Mouse (Mus musculus): ENCODE measurements around the gene Slc6a11. TPM values are rescaled to one million over a fixed set of nuclear protein-coding genes. Genes with fewer than 3 reads are reported as not detected.

Gene Slc6a11
- total RNA-seq, 1 experiment from 2014 or later, result not detected

DNA sequence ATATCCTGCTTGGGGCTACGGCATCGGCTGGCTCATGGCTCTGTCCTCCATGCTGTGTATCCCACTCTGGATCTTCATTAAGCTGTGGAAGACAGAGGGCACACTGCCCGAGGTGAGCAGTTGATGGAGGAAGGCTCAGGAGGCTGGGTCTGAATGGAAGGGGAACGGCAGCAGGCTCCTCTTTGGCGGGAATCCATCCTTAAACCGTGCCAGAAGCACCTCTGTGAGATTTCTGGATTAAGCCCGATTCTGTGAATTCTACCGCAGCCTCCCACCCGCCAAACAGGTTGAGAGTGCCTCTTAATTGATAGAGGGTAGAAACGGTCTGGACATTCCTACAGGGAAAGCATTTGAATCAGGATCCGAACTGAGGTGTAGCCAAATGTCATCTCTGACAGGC, 114.6 kb downstream of the Slc6a11 start:
- ATAC-seq (replicated peaks in 1 of 2; ENCODE audit: insufficient read depth in 1 of 2, low FRiP score in 2 of 2, low TSS enrichment in 1 of 2, low read depth in 1 of 2, poor library complexity in 2 of 2, severe bottlenecking in 2 of 2), result no peak

DNA sequence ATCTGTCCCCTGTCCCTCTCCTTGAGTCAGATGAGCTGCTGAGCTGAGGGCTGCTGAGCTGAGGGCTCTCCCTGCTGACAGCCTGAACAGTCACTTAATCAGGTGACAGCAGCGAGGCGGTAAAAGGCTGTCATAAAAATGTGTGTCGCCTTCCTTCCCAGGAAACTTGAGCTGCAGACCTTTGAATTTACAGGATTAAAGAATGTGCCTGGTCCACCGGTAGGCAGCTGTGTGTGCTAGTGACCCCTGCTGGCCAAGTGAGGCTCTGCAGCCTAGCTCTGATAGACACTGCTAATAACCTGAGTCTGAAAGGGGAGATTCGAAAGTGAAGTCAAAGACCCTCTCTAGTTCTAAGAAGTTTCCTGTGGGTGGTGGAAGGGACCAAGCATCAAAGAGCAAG, 119.3 kb downstream of the Slc6a11 start:
- ATAC-seq (replicated peaks in 1 of 2; ENCODE audit: insufficient read depth in 1 of 2, low FRiP score in 2 of 2, low TSS enrichment in 1 of 2, low read depth in 1 of 2, poor library complexity in 2 of 2, severe bottlenecking in 2 of 2), result peak; percentile 69 to 80; a peak in 3 of 4 replicates

DNA sequence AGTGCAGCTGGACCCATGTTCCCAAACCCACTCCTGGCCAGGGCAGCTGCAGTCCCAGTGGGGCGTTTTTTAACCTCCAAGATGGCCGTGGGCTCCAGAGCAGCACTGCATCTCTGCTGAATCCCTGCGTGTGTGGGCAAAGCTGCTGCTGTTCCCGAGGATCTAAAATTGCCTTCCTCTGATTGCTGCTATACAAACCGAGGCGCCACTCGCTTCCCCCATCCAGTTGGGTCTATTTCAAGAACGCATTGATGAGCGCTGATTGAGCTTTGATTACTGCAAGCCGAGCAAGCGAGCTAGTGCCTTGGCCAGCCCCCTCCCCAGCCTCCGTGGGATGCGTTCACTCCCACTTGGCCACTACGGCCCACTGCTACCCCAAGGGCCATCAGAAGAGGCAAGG, 123.9 kb downstream of the Slc6a11 start:
- ATAC-seq (replicated peaks in 1 of 2; ENCODE audit: insufficient read depth in 1 of 2, low FRiP score in 2 of 2, low TSS enrichment in 1 of 2, low read depth in 1 of 2, poor library complexity in 2 of 2, severe bottlenecking in 2 of 2), result no peak

DNA sequence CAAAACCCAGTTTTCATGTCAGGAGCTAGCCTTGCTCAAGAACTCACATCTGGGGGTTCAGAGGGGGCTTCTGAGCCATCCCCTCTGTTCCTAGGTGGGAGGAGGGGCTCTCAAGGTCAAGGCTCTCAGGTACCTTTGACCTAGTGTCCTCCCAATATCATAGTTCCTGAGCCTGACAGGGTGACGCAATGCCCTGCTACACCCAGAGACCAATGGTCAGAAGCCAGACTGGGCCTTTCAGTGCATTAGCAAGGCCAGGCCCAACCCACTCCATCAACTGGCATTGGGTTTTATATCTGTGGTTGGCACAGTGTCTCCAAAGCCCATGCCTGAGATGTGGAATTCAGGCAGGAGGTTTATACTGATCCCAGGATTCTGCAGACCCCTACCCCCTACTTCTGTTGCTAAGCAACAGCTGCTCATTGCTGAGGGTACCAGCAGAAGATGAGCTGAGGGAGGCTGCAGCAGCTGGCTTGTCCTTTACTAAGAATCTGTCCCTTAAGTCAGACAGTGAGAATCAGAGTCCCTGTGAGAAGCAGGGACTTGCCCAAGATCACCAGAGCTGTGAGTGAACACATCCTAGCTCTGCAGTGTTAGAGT, 126.8 kb downstream of the Slc6a11 start:
- no peak for ATAC-seq (replicated peaks in 1 of 2; ENCODE audit: insufficient read depth in 1 of 2, low FRiP score in 2 of 2, low TSS enrichment in 1 of 2, low read depth in 1 of 2, poor library complexity in 2 of 2, severe bottlenecking in 2 of 2)

DNA sequence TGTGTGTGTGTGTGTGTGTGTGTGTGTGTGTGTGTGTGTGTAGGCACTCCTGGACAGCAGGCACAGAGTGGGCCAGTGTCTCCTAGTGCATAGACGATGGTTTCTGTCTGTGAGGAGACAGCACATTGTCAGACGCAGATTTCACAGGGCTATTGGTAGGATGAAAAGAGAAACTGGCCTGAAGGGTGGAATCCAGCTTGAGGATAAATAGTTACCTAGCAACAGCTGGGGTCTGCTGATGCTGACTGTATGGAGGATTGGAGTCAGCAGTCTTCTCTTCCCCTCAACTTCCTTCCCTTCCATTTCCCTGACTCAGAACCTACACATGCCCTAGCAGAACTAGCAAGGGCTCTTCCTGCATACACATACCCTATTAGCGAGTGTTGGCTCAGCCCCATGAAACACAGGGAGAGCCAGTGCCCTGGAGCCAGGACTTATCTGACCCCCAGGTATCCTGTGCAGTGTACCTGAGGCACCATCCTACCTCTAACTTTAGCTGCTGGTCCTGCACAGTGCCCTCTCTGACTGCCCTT, 127.7 kb downstream of the Slc6a11 start:
- no peak for ATAC-seq (replicated peaks in 1 of 2; ENCODE audit: insufficient read depth in 1 of 2, low FRiP score in 2 of 2, low TSS enrichment in 1 of 2, low read depth in 1 of 2, poor library complexity in 2 of 2, severe bottlenecking in 2 of 2)

DNA sequence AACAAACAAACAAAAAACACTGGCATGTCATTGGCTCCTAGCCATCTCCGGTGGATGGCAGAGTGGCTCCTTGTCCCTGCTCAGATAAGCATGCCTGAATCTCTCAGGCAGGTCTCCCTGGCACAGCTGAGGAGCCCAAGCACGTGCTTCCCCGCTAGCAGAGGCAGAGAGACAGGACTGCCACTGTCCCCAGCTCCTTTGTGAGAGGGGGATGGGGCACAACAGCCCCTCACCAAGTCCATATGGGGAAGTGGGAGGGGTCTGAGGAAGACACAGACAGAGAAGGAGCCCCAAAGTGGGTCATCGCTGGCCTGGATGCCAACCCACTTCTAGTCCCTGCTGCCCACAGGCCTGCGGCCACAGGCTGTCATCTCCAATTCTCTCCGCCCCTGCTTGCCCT, 130.6 kb downstream of the Slc6a11 start:
- ATAC-seq (replicated peaks in 1 of 2; ENCODE audit: insufficient read depth in 1 of 2, low FRiP score in 2 of 2, low TSS enrichment in 1 of 2, low read depth in 1 of 2, poor library complexity in 2 of 2, severe bottlenecking in 2 of 2), result no peak

DNA sequence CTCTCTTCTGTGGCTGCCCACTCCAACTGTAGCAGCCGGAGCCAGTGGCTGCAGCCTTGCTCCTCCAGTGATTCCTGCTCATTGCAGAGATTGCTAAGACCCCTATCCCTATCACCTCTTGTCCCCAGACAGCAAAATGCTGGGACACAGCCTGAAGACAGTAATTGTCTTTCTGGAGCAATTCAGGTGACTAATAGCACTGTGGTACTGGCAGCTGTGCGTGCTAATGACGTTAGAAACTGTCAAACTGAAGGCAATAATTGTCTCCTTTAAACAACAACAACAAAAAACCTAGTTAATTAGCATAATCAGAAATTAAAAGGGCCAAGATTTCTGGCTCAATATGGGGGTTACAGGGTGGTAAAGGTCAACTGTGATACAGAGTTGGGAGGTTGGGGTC, 133.0 kb downstream of the Slc6a11 start:
- ATAC-seq (replicated peaks in 1 of 2; ENCODE audit: insufficient read depth in 1 of 2, low FRiP score in 2 of 2, low TSS enrichment in 1 of 2, low read depth in 1 of 2, poor library complexity in 2 of 2, severe bottlenecking in 2 of 2), result no peak

DNA sequence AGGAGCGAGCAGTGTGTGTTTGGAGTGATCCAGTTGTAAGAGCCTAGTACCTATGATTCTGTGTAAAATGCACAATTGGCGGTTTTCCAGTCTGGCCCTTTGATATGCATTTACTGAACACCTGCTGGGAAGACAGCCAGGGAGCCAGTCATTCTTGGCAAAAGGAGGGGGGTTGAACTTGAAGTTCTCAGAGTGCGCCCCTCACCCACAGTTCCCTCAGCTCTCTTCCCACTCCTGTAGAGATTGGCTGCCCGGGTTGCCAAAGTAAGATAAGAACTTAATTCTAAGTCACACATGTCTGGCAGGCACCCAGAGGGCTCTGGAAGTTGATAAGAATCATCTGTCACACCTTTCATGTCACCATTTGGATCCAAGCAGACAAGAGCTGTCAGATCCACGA, 133.4 kb downstream of the Slc6a11 start:
- ATAC-seq (replicated peaks in 1 of 2; ENCODE audit: insufficient read depth in 1 of 2, low FRiP score in 2 of 2, low TSS enrichment in 1 of 2, low read depth in 1 of 2, poor library complexity in 2 of 2, severe bottlenecking in 2 of 2), result no peak

DNA sequence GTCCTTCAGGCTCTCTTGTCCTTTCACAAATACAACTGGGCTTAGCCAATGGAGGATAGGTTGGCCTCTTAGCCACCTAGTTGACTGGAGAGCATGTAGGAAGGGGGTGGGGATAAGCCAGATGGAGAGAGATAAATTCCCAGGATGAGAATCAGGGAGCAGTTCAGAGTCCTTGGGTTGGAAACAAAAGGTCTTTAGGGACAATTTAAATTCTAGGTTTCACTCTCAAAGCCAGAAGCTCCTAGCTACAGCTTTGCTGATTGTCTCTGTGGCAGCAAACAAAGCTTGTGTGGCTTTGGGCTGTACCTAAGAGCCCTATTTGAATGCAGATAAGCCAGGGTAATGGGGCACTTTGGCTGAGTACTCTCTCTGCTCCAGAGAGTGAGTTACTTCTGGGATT, 135.2 kb downstream of the Slc6a11 start:
- ATAC-seq (replicated peaks in 1 of 2; ENCODE audit: insufficient read depth in 1 of 2, low FRiP score in 2 of 2, low TSS enrichment in 1 of 2, low read depth in 1 of 2, poor library complexity in 2 of 2, severe bottlenecking in 2 of 2), result no peak

DNA sequence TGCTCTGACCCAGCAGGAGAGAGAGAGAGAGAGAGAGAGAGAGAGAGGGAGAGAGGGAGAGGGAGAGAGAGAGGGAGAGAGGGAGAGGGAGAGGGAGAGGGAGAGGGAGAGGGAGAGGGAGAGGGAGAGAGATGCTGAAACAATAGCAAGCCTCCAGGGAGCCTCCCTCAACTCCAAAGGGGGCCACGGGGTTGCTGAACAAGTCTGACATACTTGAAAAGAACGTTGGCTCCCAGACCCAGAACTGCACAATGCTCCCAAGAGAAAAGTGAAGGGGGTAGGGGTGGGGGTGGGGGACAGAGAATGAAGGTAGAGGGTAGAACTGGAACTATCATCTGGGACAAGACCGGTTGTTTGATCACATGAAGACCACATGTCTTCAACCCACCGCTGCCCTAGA, 136.9 kb downstream of the Slc6a11 start:
- ATAC-seq (replicated peaks in 1 of 2; ENCODE audit: insufficient read depth in 1 of 2, low FRiP score in 2 of 2, low TSS enrichment in 1 of 2, low read depth in 1 of 2, poor library complexity in 2 of 2, severe bottlenecking in 2 of 2), result no peak

DNA sequence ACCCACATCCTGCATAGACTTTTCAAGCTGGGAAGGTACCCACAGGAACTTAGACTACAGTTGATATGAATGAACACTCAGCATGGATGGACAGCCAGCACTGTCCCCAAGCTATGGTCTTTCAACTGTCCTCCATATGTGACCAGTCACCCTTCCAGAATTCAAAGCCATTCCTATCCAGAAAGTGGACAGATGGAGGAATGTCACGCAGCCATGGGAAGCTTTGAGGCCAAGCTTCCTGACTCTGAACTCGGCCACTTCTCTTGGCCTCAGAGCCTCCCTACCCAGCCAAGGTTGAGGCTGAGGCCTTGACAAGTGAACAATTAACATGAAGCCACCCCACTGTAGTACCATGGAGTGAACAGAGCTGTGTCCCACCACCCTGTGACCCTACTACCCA, 138.5 kb downstream of the Slc6a11 start:
- ATAC-seq (replicated peaks in 1 of 2; ENCODE audit: insufficient read depth in 1 of 2, low FRiP score in 2 of 2, low TSS enrichment in 1 of 2, low read depth in 1 of 2, poor library complexity in 2 of 2, severe bottlenecking in 2 of 2), result no peak

DNA sequence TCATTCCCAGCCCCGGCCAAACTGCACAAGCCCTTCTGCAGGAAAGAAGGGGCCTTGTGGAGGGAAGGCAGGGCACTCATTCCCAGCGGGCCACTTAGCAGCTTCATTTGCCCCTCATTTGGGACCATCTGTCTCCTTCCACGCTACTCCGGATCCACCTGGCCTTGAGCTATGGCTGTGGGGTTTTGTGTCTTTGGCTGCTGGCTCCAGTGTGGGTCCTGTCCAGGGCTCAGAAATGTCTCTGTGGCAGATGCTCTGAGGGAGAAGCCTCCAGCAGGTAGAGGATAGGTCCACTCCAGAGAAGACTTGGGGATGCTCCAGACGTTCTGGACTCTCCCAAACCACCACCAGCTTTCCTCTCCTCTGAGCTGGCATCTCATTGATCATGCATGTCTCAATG, 139.8 kb downstream of the Slc6a11 start:
- no peak for ATAC-seq (replicated peaks in 1 of 2; ENCODE audit: insufficient read depth in 1 of 2, low FRiP score in 2 of 2, low TSS enrichment in 1 of 2, low read depth in 1 of 2, poor library complexity in 2 of 2, severe bottlenecking in 2 of 2)

DNA sequence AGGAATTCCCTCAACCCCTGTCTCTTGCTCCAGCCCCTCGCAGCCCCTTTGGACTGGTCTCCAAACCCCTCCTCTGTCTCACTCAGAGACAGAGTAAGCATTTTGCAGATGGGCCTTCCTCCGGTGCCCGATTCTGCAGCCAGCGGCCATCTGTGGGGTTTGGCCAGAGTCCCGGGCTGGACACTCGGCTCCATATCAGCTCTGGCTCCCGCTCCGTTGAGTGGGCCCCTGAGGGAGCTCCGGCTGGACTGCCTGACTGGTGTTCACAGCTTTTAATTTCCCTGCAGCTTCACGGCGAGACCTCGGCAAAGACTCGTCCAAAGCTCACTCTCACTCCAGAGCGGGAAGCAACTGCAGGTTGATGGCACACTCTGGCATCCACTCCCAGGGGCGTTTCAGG, 141.2 kb downstream of the Slc6a11 start:
- no peak for ATAC-seq (replicated peaks in 1 of 2; ENCODE audit: insufficient read depth in 1 of 2, low FRiP score in 2 of 2, low TSS enrichment in 1 of 2, low read depth in 1 of 2, poor library complexity in 2 of 2, severe bottlenecking in 2 of 2)

DNA sequence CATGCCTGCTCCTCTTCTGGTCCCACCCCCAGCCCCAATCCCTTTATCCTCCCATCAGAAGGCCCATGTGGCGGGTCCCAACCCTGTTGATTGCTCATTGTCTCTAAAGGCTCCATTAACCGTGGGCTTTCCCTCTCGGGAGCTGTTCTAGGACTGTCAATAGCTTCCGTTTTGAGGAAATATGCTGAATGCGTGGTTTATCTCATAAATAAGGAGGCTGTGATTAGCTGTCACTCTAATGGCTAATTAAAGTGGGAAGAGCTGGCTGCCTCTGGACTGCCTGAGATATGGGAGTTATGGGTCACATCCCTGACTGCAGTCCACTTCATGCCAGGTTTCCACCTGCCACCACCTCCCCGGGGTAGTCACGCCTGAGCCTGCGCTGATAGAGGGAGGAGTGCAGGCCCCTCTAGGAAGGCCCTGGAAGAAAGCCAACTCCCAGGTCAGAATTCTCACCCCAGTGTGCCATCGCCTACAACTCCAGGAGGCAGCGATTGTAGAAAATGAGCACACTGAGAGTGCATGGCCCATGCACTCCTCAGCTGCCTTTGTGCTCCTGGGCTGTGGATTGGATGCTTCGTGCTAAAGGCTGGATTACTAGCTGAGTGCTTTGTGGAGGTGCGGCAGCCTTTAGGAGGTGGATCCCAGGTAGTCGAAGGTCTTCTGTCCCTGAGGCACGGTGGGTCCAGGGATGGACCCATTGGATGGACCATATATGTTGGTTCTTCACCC, 143.1 kb downstream of the Slc6a11 start:
- ATAC-seq (replicated peaks in 1 of 2; ENCODE audit: insufficient read depth in 1 of 2, low FRiP score in 2 of 2, low TSS enrichment in 1 of 2, low read depth in 1 of 2, poor library complexity in 2 of 2, severe bottlenecking in 2 of 2), result no peak

DNA sequence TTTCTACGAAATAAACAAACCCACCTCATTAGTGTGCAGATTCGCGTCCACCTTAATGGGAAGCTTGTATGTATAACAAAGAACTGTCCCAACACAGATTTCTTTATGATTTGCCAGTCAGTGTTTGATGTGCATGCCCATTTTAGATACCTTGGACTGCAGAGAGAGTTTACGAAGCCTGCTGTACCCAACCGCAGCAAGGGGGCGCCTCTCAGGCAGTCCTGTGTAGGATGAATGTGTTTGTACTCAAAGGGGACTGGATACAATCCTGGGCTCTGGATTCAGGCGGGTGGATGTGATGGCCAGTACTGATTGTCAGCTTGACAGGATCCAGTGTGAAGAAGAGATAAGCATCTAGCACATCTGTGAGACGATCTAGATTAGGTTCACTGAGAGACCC, 144.8 kb downstream of the Slc6a11 start:
- ATAC-seq (replicated peaks in 1 of 2; ENCODE audit: insufficient read depth in 1 of 2, low FRiP score in 2 of 2, low TSS enrichment in 1 of 2, low read depth in 1 of 2, poor library complexity in 2 of 2, severe bottlenecking in 2 of 2), result no peak

DNA sequence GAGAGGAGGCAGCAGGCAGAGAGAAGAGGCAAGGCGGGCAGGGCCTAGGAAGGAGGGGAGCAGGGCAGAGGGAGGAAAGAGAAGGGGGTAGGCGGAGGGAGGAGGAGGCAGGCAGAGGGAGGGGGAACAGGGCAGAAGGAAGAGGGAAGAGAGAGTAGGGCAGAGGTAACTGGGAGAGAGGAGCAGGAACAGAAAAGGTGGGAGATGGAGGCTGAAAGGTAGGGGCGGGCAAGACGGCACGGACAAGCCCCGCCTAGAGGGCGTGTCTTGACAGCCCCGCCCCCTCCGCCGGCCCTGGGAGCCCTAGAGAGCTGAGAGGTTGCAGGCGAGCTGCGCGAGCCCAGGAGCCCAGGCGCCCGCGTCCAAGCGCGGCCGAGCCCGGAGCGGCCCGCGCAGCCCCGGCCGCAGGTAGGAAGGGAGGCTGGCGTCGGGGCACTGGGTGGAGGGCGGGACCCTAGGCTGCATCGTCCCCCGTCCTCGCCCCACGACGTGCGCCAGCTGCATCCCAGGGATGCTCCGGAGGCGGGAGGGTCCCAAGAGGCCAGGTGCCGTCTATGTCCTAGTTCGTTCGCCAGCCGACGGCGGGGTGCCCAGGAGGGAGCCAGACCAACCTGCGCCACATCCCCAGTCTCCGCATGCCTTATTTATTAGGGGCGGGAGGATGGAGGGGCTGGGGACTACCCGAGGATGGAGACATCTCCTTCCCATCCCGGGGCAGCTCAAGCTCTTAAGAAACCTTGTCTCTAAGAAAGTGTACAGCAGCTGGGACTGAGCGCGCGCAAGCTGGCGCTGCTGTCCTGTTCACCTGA, 151.6 kb downstream of the Slc6a11 start, which contains the start of gene Slc6a1:
TSS of gene Slc6a1 (plus strand) at position 167 of the 809 bp plus-strand sequence.
- 0 out of 4 replicates have a peak, but pooled peaks of 1 of the 2 experiments have one; percentile 31 for ATAC-seq (replicated peaks in 1 of 2; ENCODE audit: insufficient read depth in 1 of 2, low FRiP score in 2 of 2, low TSS enrichment in 1 of 2, low read depth in 1 of 2, poor library complexity in 2 of 2, severe bottlenecking in 2 of 2)

DNA sequence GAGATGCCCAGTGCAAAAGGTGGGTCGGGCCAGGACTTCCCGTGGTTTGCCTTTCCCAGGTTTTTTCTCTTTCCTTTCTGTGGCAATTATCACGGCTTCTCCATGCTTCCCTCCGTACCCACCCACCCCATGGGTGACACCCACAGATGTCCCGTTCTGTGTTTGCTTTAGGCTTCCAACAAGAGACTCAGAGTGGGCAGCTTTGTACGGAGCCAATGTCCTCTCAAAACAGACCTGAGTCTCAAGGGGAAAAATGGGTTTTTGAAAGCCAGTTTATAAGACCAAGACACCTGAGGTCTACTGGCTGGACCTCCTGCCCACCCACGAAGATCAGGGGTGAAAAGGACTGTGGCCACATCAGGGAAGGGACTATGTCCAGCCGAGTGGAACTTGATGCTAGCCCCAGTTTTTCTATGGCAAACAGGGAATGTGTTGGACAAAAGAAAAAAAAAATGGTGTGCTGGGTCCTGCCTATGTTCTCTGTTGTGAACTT, 152.3 kb downstream of the Slc6a11 start:
- no peak for ATAC-seq (replicated peaks in 1 of 2; ENCODE audit: insufficient read depth in 1 of 2, low FRiP score in 2 of 2, low TSS enrichment in 1 of 2, low read depth in 1 of 2, poor library complexity in 2 of 2, severe bottlenecking in 2 of 2)
